Mouse (Mus musculus) hindbrain, embryonic 13.5 days (tissue): Measurements from ENCODE around the gene Ugt1a6a. TPM values are rescaled to one million over a fixed set of nuclear protein-coding genes. Genes with fewer than 3 reads are reported as not detected.

Experiments
- ATAC-seq: fragments of 200-750 bp; cut with Nextera tagmentation; 2 replicates; pipeline ENCODE4 v1.8.0; 2017; ENCODE audit warnings: moderate TSS enrichment; ENCODE audit not compliant: low FRiP score
- H3K27ac ChIP-seq: fragments of 300-500 bp; sonication (generic); 2 replicates; pipeline ENCODE4 v1.5.1; 2015; ENCODE audit warnings: inconsistent platforms, mild to moderate bottlenecking, moderate library complexity
- H3K27me3 ChIP-seq: fragments of 300-500 bp; sonication (generic); 2 replicates; pipeline ENCODE4 v1.6.1; 2015; ENCODE audit warnings: mild to moderate bottlenecking, inconsistent platforms
- H3K36me3 ChIP-seq: fragments of 300-500 bp; sonication (generic); 2 replicates; pipeline ENCODE4 v1.6.1; 2015; ENCODE audit warnings: mild to moderate bottlenecking, inconsistent platforms
- H3K4me1 ChIP-seq: fragments of 300-500 bp; sonication (generic); replicated peaks from 2 replicates; pipeline ENCODE4 v1.6.1; 2015; ENCODE audit warnings: inconsistent platforms
- H3K4me2 ChIP-seq: fragments of 300-500 bp; sonication (generic); 2 replicates; pipeline ENCODE4 v1.6.1; 2015; ENCODE audit warnings: inconsistent platforms, mild to moderate bottlenecking, moderate library complexity
- H3K4me3 ChIP-seq: fragments of 300-500 bp; sonication (generic); 2 replicates; pipeline ENCODE4 v1.5.1; 2015; ENCODE audit warnings: mild to moderate bottlenecking, inconsistent platforms
- H3K9ac ChIP-seq: fragments of 300-500 bp; sonication (generic); 2 replicates; pipeline ENCODE4 v1.6.1; 2015; ENCODE audit warnings: mild to moderate bottlenecking, inconsistent platforms
- H3K9me3 ChIP-seq: fragments of 300-500 bp; sonication (generic); 2 replicates; pipeline ENCODE4 v1.6.1; 2016; ENCODE audit warnings: inconsistent platforms
- WGBS: fragments of 180-500 bp; shearing (Covaris S2); methylation state at CpG from one replicate; pipeline ENCODE4 v1.1.7; 2015; 5-methylcytosine and 5-hydroxymethylcytosine counted together
- polyA plus RNA-seq: library from polyadenylated mRNA; unstranded; fragments of >200 nt; fragmentation: Nextera tagmentation; extraction: Ambion mirVana; gene quantifications from 2 replicates; pipeline ENCODE4 v1.2.1, GENCODE M21; 2015

Ugt1a6a gene
- polyA plus RNA-seq, 1 experiment from 2014 or later = 3.4 TPM

DNA sequence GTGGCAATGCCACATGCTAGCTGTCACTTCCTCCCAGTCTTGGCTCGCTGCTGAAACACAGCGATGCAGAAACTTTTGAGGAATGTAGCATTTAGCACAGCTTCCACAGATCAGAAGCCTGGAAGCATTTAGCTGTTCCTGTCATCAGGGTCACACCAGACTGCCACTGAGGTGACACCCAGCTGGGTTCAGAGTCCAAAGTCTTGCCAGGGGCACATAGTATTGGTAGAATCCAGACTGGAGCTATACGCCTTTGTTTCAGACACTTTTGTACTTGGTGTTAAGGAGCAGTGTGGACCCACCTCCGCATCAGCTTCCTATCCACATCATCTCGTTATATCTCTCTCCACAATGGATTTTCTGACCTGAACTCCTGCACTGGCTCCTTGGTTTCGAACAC lies 118.9 kb downstream of the Ugt1a6a start:
- WGBS = 76% methylated on average over 6 of the region's 6 CpGs
- Histone ChIP-seq H3K4me1 (0 out of 2 replicates have a peak, but pooled peaks cover 3% of the 10 kb centered on the region), H3K4me3 (no peak overlapping the region), H3K9me3 (peaks cover 95% of the 10 kb centered on the region), H3K4me2 (no peak overlapping the region), H3K27ac (no peak overlapping the region), H3K27me3 (no peaks in the 10 kb centered on the region), H3K9ac (no peak overlapping the region), H3K36me3 (no peaks in the 10 kb centered on the region)
- no peak for ATAC-seq

GRCm38 (mm10) chr1:88254793-88255465 lies 120.3 kb downstream of the Ugt1a6a start:
- Histone ChIP-seq H3K9ac (no peak overlapping the region), H3K4me3 (no peak overlapping the region), H3K36me3 (peaks cover 7% of the 10 kb centered on the region), H3K4me1 (peaks cover 12% of the 10 kb centered on the region), H3K27ac (no peak overlapping the region), H3K4me2 (no peak overlapping the region), H3K27me3 (no peaks in the 10 kb centered on the region), H3K9me3 (peaks cover 81% of the 10 kb centered on the region)
- WGBS = 89% methylated on average over 12 of the region's 12 CpGs
- ATAC-seq = no peak

DNA sequence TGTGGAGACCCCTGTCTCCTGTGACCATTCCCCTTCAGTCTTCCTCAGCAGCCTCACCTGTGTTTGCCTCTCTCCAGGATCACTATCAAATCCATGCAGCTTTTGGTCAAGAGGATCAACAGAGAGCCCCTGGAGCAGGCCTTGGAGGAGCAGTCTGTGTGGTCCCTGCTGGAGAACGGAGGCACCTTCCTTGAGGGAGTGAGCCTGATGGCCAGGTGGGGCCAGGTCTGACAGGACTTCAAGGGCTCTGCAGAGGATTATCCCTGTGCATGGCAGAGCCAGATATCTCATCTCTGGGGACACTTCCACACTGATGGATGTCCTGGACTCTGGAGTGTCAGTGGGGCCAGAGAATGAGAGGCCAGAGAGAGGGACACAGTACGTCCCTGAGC lies 120.9 kb downstream of the Ugt1a6a start:
- H3K36me3 ChIP-seq = peaks cover 13% of the 10 kb centered on the region
- no peaks in the 10 kb centered on the region for H3K27me3 ChIP-seq
- no peak overlapping the region for H3K4me3 ChIP-seq
- no peak for ATAC-seq
- H3K4me1 ChIP-seq = peaks cover 16% of the 10 kb centered on the region
- no peak overlapping the region for H3K4me2 ChIP-seq
- no peak overlapping the region for H3K27ac ChIP-seq
- H3K9ac ChIP-seq = no peak overlapping the region
- WGBS = 56% methylated on average over 2 of the region's 2 CpGs
- H3K9me3 ChIP-seq = peaks cover 76% of the 10 kb centered on the region

- Histone ChIP-seq H3K4me3 (no peak overlapping the region), H3K27ac (no peak overlapping the region), H3K9ac (no peak overlapping the region), H3K27me3 (no peaks in the 10 kb centered on the region), H3K9me3 (peaks cover 69% of the 10 kb centered on the region), H3K36me3 (peaks cover 20% of the 10 kb centered on the region), H3K4me2 (no peak overlapping the region), H3K4me1 (peaks cover 16% of the 10 kb centered on the region)
- 81% methylated on average over 13 of the region's 13 CpGs for WGBS
- ATAC-seq = no peak
Measured at GRCm38 (mm10) chr1:88255989-88256754, 121.6 kb downstream of the Ugt1a6a start.

DNA sequence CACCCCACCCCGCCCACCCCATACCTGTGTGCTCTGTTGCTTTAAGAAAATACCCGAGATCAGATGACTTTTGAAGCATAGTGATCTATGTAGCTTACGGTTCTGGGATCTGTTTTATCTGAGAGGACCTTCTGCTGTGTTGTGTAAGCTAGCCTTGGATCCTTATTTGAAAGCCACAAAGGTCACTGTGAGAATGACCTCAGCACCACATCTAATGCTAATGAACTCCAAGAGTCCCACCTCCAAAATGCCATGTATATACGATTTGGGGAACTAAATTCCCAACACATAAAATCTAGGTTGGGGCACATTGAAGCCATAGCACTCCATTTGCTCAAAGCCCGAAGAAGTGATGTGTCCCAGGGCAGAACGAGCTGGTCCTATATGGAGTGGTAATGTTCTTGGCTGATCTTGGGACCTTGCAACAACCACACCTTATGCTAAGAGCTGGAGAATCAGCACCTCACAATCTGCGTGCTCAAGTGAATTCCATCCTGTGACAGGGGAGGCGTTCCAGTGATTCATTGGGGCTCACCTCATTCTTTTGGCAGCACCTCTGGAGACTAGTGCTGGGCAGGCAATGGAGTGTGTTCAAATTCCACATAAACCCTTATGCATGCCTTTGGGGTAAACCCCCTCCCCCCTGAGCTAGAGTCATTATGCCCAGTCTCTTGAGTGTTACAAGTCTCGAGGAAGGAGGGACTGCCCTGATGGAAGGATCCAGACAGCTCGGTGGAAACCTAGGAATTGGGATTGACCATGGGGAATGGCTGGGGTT lies 122.5 kb downstream of the Ugt1a6a start:
- Histone ChIP-seq H3K9me3 (peaks cover 62% of the 10 kb centered on the region), H3K9ac (no peak overlapping the region), H3K4me2 (no peak overlapping the region), H3K27me3 (no peaks in the 10 kb centered on the region), H3K4me3 (no peak overlapping the region), H3K4me1 (peaks cover 16% of the 10 kb centered on the region), H3K36me3 (peaks cover 29% of the 10 kb centered on the region), H3K27ac (no peak overlapping the region)
- ATAC-seq = no peak
- 82% methylated on average over 10 of the region's 10 CpGs for WGBS

DNA sequence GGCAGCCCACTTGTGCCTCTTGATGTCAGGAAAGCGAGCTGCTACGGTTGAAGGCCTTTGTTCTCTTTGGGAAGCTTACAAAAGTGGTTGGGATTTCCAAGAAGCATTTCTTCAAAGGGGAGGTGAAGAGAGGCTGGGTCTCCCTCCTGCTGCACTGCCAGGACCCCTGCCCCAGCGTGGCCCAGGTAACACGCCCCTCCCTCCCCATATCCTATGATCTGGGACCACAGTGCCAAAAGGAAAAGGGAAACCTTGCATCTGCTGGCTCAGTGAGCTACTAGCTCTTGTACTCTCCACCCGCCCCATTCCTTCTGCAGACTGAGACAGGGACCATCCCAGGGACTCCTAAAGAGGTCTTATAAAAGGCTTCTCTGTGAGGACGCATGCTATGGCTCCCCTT lies 123.1 kb downstream of the Ugt1a6a start:
- Histone ChIP-seq H3K4me1 (peaks cover 22% of the 10 kb centered on the region), H3K4me2 (no peak overlapping the region), H3K27me3 (no peaks in the 10 kb centered on the region), H3K27ac (no peak overlapping the region), H3K9me3 (peaks cover 56% of the 10 kb centered on the region), H3K9ac (no peak overlapping the region), H3K4me3 (no peak overlapping the region), H3K36me3 (peaks cover 35% of the 10 kb centered on the region)
- WGBS = 79% methylated on average over 6 of the region's 6 CpGs
- no peak for ATAC-seq

DNA sequence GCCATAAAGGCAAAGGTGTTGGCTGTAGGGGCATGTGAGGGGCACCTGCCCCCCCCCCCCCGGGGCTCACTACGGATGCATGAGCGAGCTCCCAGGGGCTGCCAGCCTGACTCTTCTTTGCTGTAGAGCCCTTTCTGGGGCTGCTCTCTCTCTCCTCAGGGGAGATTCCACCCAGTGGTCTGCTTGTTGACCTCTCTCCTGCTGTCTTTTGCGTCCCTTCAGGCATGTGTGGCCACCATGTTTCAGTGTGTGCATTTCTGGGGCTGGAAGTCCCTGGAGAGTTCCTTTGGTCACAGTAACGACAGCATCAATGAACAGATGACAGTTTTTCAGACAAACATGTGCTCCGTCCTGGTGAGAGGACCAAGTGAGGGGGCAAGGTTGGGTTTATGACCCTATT lies 123.8 kb downstream of the Ugt1a6a start:
- no peak for ATAC-seq
- no peak overlapping the region for H3K27ac ChIP-seq
- H3K4me3 ChIP-seq = no peak overlapping the region
- H3K9ac ChIP-seq = no peak overlapping the region
- peaks cover 42% of the 10 kb centered on the region for H3K36me3 ChIP-seq
- 69% methylated on average over 6 of the region's 6 CpGs for WGBS
- no peaks in the 10 kb centered on the region for H3K27me3 ChIP-seq
- H3K4me1 ChIP-seq = peaks cover 22% of the 10 kb centered on the region
- peaks cover 50% of the 10 kb centered on the region for H3K9me3 ChIP-seq
- no peak overlapping the region for H3K4me2 ChIP-seq

GRCm38 (mm10) chr1:88258881-88259642 lies 124.5 kb downstream of the Ugt1a6a start:
- ATAC-seq = peak; percentile 3
- H3K27ac ChIP-seq = 0 out of 2 replicates have a peak overlapping the region, but pooled peaks have one; percentile 0
- H3K9ac ChIP-seq = 0 out of 2 replicates have a peak overlapping the region, but pooled peaks have one; percentile 0
- 78% methylated on average over 8 of the region's 8 CpGs for WGBS
- peaks cover 22% of the 10 kb centered on the region for H3K4me1 ChIP-seq
- no peak overlapping the region for H3K4me2 ChIP-seq
- H3K4me3 ChIP-seq = no peak overlapping the region
- H3K9me3 ChIP-seq = peaks cover 43% of the 10 kb centered on the region
- peaks cover 49% of the 10 kb centered on the region for H3K36me3 ChIP-seq
- no peaks in the 10 kb centered on the region for H3K27me3 ChIP-seq

DNA sequence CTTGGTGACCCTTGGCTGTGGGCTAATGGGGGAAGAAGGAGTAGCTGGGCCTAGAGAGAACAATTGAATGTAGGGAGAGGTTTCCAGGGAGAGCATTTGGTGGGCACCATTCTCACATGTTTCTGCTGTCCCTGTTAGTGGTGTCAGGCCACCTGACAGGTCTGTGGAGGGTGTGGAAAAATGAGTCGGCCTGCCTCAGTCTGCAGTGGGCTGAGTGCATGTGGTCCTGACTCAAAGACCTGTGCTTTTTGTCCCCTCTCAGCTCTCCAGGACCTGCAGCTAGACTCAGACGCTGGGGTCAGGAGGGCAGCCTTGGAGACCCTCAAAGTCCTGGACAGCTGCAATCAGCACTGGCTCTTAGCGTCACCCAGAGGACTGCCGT lies 125.0 kb downstream of the Ugt1a6a start:
- H3K36me3 ChIP-seq = peaks cover 54% of the 10 kb centered on the region
- no peak overlapping the region for H3K4me2 ChIP-seq
- H3K27ac ChIP-seq = 0 out of 2 replicates have a peak overlapping the region, but pooled peaks have one; percentile 0
- H3K4me1 ChIP-seq = peaks cover 22% of the 10 kb centered on the region
- ATAC-seq = peak; percentile 4
- no peak overlapping the region for H3K4me3 ChIP-seq
- H3K9me3 ChIP-seq = peaks cover 37% of the 10 kb centered on the region
- 0 out of 2 replicates have a peak overlapping the region, but pooled peaks have one; percentile 0 for H3K9ac ChIP-seq
- H3K27me3 ChIP-seq = no peaks in the 10 kb centered on the region
- WGBS = 78% methylated on average over 4 of the region's 4 CpGs

GRCm38 (mm10) chr1:88260114-88260513 lies 125.5 kb downstream of the Ugt1a6a start:
- Histone ChIP-seq H3K27ac (no peak overlapping the region), H3K9ac (no peak overlapping the region), H3K4me1 (peaks cover 22% of the 10 kb centered on the region), H3K36me3 (peaks cover 59% of the 10 kb centered on the region), H3K27me3 (no peaks in the 10 kb centered on the region), H3K4me3 (no peak overlapping the region), H3K9me3 (peaks cover 32% of the 10 kb centered on the region), H3K4me2 (no peak overlapping the region)
- ATAC-seq = peak; percentile 7; the same call in 1 of the 2 replicates
- 80% methylated on average over 6 of the region's 6 CpGs for WGBS

DNA sequence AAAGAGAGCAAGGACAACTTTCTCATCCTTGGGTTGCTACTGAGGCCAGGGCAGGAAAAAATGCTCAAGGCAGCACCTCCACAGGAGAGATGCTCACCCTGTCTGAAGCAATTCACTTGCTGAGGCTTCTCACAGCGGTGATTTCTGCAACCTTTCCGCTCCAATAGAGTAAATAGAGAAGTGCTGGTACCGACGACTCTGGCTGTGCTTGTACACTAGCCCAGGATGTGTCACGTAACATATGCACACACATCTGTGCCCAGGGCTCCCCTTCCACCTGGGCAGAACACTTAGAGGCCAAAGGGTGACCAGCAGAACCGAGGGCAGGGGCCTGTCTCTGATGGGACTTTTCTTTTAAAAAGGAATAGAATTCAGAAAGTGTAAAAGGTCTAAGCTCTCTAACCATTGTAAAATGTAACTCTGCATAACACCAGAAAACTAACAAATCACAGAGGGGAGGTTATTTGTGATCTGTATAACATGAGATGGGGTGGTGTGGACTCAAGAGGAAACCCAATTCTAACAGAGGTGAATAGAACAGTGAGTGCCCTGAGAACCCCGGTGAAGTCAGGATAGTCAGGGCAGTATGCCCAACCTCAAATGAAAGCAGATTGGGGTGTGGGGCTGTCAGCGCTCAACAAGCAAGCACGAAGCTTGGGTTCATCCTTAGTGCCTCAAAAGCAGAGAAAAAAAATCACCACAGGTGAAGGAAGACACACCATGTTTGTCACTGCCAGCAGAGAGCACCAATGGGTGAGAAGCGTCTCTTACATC lies 126.2 kb downstream of the Ugt1a6a start:
- peaks cover 22% of the 10 kb centered on the region for H3K4me1 ChIP-seq
- H3K27me3 ChIP-seq = no peaks in the 10 kb centered on the region
- H3K4me3 ChIP-seq = no peak overlapping the region
- 84% methylated on average over 10 of the region's 10 CpGs for WGBS
- H3K9ac ChIP-seq = no peak overlapping the region
- H3K9me3 ChIP-seq = peaks cover 25% of the 10 kb centered on the region
- ATAC-seq = no peak
- H3K4me2 ChIP-seq = no peak overlapping the region
- no peak overlapping the region for H3K27ac ChIP-seq
- peaks cover 66% of the 10 kb centered on the region for H3K36me3 ChIP-seq
